Mouse (Mus musculus): Measurements from ENCODE around the gene Tnni3.

DNA sequence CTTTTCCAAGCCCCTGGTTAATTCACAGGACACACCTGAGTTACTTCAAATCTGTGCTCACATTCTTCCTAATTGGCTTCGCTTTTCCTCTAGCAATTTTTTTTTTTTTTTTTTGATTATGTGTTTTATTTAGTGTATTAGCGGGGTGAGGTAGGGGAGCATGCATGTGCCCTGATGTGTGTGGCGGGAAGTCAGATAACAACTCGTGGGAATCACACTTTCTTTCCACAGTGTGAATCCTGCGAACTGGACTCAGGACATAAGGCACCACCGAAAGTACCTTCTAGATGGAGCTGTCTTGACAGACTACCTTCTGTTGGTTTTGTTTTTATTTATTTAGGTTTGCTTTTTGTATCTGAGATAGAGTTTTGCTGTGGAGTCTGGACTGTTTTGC lies 33.1 kb upstream of the Tnni3 start:
- no peak for TF ChIP-seq CTCF (IDR thresholded peaks at IDR 0.05; ENCODE audit: control insufficient read depth, insufficient read depth, insufficient replicate concordance, low read depth, low read length)
- no peak for TF ChIP-seq POLR2A (IDR thresholded peaks at IDR 0.05; ENCODE audit: control insufficient read depth, low read depth, low read length)
